Mouse (Mus musculus) gonadal fat pad, adult 2 months (tissue): ENCODE results near the gene Tmem125. TPM values are rescaled to one million over a fixed set of nuclear protein-coding genes. Genes with fewer than 3 reads are reported as not detected.
"Not testable (repeated sequence)": the region's sequence is repeated elsewhere in the genome, so short reads cannot be mapped to it uniquely, and the experiment has no call there.

Experiments used
- DNase-seq: peaks from one replicate; pipeline ENCODE4 v3.0.0-alpha.2; 2012; ENCODE audit warnings: low read depth
- polyA plus RNA-seq: library from polyadenylated mRNA; depleted of rRNA; stranded (reverse); fragments of >200 nt; gene quantifications from 2 replicates; pipeline ENCODE4 v1.2.3, GENCODE M21; 2012

Tmem125 gene
- polyA plus RNA-seq, 1 experiment: 25.1 TPM

DNA sequence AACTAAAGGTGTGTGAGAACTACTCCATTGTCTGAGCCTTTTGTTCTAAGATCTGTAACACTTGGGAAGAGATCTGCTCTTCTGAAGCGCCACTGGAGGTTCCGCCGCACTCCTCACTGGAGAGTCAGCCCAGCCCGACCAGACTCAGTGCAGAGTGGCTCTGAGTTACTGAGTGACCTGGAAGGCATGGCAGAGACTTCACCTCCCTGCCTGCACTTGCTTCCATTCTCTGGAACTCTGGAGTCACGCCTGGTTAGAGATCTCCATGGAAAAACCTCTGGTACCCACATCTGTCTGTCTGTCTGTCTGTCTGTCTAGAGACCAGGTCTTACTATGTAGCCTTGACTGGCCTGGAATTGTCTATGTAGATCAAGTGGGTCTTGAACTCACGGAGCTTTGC is 8.2 kb downstream of the Tmem125 start:
- DNase-seq: no peak

DNA sequence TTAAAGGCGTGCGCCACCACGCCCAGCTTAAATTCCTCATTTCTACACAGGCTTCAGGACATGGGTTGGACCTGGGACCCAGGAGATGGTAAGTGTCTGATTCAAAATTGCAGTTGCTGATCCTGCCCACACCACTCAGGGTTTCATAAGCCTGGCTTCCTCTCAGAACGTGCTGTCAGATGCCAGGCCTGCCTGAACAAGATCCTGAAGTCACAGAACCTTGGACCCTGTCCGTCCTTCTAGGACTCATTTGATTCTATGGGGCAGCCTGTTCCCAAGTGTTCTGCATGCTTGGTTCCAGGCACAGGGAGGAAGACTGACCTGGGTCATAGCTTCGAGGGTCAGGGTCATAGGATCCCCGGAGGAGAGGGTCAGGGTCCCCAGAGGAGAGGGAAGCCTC is 10.2 kb downstream of the Tmem125 start:
- peak; percentile 50 for DNase-seq

DNA sequence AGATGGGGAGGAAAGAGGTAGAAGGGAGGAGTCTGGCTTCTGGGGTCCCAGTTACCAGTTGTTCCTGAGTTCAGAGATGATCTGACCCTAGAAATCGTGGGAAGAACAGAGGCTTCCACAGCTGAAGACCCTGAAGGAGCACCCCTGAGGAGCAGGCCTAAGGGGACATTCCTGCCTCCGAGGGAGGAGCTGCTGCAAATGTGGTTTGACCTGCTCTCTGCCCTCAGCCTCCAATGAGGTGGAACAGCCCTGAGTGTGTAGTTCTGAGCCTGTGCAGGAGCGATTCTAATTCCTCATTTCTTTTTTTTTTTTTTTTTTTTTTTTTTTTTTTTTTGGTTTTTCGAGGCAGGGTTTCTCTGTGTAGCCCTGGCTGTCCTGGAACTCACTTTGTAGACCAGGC is 10.7 kb downstream of the Tmem125 start:
- DNase-seq: no peak

DNA sequence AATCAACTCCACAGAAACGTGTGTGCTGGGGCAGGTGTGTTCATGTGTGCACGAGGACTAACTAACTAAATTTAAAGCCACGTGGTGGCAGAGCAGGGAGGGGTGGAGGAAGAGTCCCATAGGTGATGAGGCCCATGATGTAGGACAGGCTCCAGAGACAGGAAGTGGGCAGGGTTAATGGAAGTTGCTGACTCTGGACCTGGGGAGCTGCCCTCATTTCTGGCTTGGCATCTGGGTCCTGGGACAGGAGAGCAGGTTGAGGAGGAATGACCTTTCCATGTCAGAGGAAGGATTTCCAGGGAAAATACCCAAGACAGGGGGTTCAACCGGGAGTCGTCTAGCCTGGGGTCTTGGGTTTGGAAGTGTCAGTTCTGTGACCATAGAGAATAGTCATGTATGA is 11.2 kb downstream of the Tmem125 start:
- DNase-seq: no peak

DNA sequence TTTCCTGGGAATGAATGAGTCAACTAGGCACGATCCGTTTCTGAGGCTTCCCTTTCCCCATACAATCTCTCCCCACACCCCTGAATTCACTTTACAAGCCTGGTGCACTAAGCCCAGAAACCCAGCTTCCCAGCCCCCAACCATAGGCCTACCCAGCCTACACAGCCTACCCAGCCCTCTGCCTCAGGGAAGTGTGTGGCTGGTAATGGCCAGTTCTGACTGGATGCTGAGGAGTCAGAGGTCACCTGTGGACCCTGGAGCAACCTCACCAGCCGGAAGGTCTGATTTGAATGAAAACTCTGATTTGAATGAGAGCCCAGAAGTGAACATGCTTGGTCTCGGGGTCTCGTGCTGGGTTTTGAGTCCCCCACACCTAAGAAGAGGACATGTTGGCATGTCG is 16.1 kb downstream of the Tmem125 start:
- no peak for DNase-seq

DNA sequence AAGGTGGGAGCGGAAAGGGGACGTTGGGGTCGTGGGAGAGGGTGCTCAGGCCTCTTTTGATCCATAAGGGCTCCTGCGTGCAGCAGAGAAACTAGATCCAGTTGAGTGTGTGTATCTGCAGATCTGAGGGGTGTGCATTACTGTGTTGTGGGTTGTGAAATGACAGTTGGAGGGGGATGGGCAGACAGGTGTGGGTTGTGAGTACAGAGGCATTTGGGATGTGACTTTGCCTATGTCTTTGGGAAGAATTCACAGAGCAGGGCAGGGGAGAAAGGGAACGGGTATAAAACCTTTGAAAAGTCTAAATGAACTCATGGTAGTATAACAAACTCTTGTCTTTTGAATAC is 16.5 kb downstream of the Tmem125 start:
- DNase-seq: no peak

DNA sequence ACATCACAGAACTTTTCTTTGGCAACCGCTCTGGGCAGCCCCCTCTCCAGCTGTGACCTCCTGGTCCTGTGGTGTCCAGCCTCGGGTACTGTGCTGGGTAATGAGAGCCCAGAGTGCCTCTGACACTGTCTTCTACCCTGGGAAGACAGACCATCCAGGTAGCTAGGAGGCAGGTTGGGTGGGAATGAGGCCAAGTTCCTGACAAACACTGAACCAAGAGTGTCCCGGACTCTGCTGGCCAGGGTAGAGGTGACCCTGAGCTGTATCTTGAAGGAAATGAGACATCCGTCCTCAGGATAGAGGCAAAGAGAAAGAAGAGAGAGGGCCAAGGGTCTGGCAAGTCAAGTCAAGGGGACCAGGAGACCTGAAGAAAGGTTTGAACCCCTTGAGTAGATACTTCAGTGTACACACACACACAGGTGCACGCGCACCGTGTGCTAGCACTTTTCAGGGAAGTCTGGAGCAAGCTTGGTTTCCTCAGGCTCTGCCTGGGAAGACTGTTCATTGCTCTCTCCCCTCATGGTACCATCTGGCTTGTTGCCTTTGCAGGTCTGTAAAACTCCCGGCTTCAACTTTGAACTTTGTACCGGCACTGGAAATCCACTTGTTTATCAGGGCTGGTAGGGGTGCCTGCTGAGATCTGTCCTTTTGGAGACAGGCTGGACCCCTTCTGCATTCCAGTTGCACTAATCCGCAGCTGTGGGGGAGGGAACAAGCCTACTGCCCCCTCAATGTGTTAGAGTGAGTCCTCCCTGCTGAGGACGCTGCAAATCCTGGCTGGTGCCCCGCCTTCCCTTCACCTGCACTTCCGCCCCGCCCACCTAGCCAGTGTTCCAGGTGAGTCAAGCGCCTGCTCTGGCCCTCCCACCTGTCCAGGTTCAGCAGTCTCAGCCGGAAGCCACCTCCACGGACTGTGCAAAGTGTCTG is 17.2 kb downstream of the Tmem125 start, which contains the start of gene 2610528J11Rik:
2610528J11Rik (plus strand) TSS at position 592 of the 927 bp plus-strand sequence.
- no peak for DNase-seq

DNA sequence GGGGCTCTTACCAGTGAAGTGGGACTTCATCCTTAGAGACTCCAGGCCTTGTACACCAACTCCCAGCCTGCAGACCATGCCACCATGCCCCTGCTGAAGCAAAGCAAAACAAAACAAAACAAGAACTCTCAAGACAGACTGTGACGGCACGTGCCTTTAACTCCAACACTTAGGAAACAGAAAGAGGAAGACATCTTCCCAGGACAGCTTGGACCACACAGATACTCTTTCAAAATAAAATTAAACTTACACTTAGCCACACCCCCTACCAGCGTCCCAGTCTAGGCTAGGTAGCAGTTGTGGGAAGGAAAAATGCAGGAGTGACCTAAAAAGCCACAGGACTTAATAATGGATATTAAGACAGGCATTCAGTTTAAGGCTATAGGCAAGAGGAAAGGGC is 18.1 kb downstream of the Tmem125 start:
- DNase-seq: no peak

DNA sequence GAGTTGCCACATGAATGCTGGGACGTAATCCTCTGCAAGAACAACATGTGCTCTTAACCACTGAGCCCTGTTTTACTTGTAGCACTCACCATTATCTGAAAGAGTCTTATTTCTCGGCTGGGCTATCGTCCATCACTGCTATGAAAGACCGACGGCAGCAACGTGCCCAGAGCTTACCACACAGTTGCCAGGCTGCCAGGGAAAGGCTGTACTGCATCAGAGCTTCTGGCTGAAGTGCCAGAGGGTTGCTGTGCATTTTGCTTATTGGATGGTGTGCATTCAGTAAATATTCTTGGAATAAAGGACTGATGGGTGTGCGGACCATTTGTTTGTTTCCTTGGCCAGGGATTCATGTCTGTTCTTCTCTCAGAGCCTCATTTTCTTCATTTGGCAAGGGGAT is 19.9 kb downstream of the Tmem125 start:
- DNase-seq: no peak

DNA sequence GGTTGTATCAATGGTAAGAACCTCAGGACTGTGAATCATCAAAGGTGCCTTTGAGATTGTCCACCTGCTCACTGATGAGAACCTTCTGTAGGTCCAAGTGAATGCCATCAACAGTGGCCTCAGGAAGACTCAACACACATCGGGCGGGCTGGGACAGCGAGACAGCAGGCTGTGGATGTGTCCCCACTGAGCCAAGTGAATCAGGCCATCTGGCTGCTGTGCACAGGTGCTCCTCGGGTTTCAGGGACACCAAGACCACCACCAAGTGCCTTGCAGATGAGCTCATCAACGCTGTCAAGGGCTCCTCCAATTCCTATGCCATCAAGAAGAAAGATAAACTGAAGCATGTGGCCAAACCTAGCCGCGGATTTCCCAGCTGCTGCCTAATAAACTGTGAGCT is 21.6 kb downstream of the Tmem125 start:
- no peak for DNase-seq

DNA sequence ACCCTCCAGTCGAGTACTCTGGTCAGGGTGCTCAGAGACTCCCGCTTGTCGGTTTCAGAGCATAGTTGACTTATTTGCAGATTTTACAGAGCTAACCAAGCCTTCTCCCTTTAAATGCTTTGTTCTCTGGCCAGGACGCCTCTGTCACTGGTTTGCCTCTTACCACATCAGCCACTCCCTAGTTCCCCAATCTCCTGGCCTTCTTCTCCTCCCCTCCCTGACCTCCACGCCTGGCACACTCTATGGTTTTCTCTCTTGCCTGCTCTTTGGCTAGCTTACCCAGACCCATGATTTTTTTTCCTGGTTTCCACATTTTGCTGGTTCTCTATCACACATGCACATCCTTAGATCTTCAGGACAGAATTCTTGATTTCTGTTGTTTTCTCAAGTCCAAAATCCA is 25.6 kb downstream of the Tmem125 start:
- DNase-seq: no peak

DNA sequence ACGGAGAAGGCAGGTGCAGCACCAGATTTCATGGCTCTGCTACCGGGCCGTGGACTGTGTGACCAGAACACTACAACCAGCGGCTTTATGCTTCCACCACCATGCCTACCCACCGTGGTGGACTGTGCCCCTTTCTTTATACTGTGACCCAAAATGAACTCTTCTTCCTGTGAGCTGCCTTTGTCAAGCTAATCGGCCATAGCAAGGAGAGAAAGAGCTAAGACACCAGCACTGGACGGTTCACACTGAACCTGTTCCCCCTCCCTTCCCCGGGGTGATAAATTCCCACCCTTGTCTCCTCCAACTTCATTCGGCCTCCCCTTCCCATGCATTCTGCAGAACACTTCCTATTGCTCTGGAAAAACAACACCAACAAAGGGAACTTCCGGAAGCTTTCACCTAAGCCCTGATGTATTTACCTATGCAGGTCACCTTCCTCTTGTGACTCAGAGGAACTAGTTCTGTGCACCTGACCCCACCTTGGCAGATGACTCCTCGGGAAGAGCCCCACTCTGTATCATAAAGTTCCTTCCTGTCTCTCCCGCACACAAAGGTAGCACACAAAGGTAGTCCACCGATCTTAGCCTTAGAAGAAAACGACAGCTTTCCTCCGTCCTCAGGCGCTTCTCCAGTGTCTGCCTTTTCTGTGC is 26.2 kb downstream of the Tmem125 start:
- no peak for DNase-seq

DNA sequence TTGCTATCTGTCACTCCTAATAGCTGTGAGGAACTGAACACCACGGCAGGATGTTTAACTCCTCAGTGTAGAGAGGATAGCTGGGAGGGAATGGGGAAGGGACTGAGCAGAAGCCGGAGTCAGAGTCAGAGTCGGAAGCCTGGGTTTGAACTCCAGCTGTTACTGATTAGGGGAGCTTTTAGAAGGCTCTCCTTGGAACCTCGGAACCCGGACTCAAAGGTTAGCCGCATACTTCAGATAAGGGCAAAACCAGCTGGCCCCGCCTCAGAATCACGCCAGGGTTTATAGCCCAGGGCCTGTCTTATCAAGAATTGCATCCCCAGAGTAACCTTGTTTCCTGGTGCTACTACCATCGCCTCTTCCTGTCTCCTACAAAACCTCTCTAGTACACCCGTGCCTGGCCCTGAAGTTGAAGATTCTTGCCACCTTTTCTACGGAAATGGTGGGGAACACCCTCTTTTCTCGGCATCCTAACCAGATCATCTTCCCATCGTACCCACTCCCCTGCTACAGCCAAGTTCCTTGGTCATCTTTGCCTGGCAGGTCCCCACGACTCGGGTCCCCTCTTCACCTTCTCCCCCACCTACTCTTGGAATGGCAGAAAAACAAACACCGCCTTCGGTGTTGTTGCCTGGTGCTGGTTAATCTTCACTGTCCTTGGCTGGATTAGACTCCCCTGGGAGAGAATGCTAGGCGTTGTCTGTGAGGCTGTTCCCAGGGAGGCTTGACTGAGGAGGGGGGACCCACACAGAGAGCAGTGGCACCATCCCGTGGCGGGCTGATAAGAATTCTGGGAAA is 26.9 kb downstream of the Tmem125 start:
- no peak for DNase-seq

DNA sequence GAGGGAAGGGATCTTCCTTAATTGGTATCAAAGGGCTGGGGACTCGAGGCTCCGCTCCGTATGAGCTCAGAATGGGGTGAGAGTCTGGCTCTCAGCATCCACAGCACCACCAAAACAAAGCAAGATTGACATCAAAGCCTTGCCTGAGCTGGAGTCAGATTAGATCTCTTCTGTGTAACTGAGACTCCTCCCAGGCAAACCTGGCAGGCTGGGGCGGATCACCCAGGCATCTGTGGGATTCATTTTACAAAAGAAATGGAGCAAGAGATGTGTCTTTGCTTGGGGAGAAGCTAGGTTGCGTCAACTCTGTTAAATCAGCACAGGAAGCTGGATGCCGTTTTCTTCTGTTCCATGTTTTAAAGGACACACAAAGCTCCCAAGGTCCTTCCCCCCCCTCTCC is 34.8 kb downstream of the Tmem125 start:
- peak; percentile 57 for DNase-seq

DNA sequence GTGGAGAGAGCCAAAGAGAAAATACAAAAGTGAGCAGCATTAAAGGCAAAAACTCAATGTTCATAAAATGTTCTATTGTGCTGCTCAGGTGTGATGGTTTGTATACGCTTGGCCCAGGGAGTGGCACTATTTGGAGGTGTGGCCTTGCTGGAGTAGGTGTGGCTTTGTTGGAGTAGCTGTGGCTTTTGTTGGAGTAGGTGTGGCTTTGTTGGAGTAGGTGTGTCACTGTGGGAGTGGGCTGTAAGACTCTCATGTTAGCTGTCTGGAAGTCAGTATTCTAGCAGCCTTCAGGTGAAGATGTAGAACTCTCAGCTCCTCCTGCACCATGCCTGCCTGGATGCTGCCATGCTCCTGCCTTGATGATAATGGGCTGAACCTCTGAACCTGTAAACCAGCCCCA is 36.7 kb downstream of the Tmem125 start:
- not testable (repeated sequence) for DNase-seq

DNA sequence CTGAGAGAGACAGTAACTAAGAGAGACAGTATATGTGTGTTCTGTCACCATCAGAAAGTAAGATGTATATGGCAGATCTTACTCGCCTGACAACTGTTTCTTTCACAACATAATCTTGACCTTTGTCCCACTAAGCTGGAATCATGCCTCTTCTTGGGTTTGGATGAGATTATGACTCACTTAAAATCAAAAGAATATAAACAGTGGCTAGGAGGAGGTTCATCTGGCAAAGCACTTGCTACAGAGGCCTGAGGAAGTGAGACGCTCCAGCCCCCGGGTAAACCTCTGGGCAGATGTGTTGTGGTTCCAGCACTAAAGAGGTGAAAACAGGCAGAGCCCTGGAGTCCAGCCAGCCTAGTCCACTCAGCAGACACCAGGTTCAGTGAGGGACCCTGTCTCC is 38.3 kb downstream of the Tmem125 start:
- DNase-seq: peak; percentile 62

DNA sequence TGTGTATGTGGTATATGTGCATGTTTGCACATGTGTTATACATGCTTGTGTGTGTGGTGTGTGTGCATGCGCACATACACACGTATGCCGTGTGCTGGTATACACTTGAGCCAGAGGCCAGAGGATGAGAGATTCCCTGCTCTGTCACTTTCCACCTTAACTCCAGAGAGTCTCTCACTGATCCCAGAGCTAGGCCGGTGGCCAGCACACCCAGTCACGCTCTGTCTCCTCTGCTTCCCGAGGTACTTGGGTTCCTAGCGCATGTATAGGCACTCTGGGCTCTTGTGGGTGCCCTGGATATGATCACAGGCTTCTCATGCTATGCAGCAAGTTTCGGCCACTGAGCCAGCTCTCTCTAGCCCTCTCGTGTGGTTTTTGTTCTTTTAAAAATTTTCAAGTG is 43.1 kb downstream of the Tmem125 start:
- no peak for DNase-seq

DNA sequence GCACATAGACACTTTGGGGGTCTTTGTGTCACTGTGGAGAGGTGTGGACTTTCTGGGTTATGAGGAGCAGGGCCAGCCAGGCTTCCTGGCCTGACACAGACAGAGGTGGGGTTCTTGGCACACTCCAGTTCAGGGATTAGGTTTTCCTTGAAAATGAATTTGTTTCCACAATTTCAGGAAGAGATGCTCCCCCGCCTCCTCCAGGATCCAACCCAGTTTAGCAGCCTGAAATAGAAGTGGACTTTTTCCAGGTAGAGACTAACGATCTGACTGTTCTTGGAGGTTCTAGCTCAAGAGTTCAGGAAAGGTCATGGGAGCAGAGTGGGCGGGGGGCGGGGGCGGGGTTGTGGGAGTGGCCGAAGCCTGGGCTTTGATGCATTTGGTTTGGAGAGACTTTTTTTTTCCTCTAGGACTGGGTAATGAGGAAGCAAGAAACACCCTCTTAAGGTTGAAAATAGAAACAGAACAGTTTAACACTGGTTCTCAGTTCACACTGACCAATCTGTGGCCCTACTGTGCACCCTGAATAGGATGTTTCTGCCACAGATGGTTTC is 43.6 kb downstream of the Tmem125 start:
- DNase-seq: no peak
